Mouse (Mus musculus) forebrain, embryonic 10.5 days (tissue): ENCODE data around the gene Zbtb2. TPM values are rescaled to one million over a fixed set of nuclear protein-coding genes. Genes with fewer than 3 reads are reported as not detected.
"Not testable (repeated sequence)": the region's sequence is repeated elsewhere in the genome, so short reads cannot be mapped to it uniquely, and the experiment has no call there.

Experiments
- DNase-seq: peaks from one replicate; pipeline ENCODE4 v3.0.0-alpha.2; 2017; ENCODE audit warnings: low spot score; ENCODE audit errors: extremely low spot score
- H3K27ac ChIP-seq: fragments of 300-500 bp; sonication (generic); 2 replicates; pipeline ENCODE4 v1.5.1; 2016; ENCODE audit warnings: mild to moderate bottlenecking
- H3K27me3 ChIP-seq: fragments of 300-500 bp; sonication (generic); 2 replicates; pipeline ENCODE4 v1.6.1; 2016; ENCODE audit warnings: mild to moderate bottlenecking; ENCODE audit not compliant: poor library complexity, severe bottlenecking
- H3K36me3 ChIP-seq: fragments of 300-500 bp; sonication (generic); replicated peaks from 2 replicates; pipeline ENCODE4 v1.6.1; 2016; ENCODE audit warnings: mild to moderate bottlenecking, moderate library complexity
- H3K4me1 ChIP-seq: fragments of 300-500 bp; sonication (generic); 2 replicates; pipeline ENCODE4 v1.6.1; 2016
- H3K4me3 ChIP-seq: fragments of 300-500 bp; sonication (generic); 2 replicates; pipeline ENCODE4 v1.5.1; 2016; ENCODE audit warnings: mild to moderate bottlenecking, moderate library complexity
- H3K9me3 ChIP-seq: fragments of 300-500 bp; sonication (generic); 2 replicates; pipeline ENCODE4 v1.6.1; 2016; ENCODE audit warnings: mild to moderate bottlenecking, moderate library complexity
- WGBS: fragments of 180-500 bp; shearing (Covaris S2); methylation state at CpG from one replicate; pipeline ENCODE4 v1.1.7; 2016; 5-methylcytosine and 5-hydroxymethylcytosine counted together
- polyA plus RNA-seq: library from polyadenylated mRNA; unstranded; fragments of >200 nt; fragmentation: Nextera tagmentation; extraction: Ambion mirVana; gene quantifications from 2 replicates; pipeline ENCODE4 v1.2.1, GENCODE M21; 2016

Gene Zbtb2
- 19.7 and 21.6 TPM in 2 replicates for polyA plus RNA-seq

GRCm38 (mm10) chr10:4387701-4388383 lies at the start of gene Zbtb2:
Zbtb2 (minus strand) TSS chr10:4388108.
- Histone ChIP-seq H3K4me1 (peaks cover 48% of the 10 kb centered on the region), H3K27me3 (no peaks in the 10 kb centered on the region), H3K27ac (peak within 1 kb of the TSS; percentile 99), H3K4me3 (peak within 1 kb of the TSS; percentile 95), H3K9me3 (no peaks in the 10 kb centered on the region), H3K36me3 (peaks cover 13% of the 10 kb centered on the region)
- under 1% methylated on average over 78 of the region's 87 CpGs for WGBS
- peak; percentile 68 for DNase-seq

GRCm38 (mm10) chr10:4435416-4435815 lies 47.5 kb upstream of the Zbtb2 start:
- Histone ChIP-seq H3K27ac (no peak overlapping the region), H3K9me3 (no peaks in the 10 kb centered on the region), H3K27me3 (no peaks in the 10 kb centered on the region), H3K36me3 (peaks cover 56% of the 10 kb centered on the region), H3K4me1 (peaks cover 20% of the 10 kb centered on the region), H3K4me3 (no peak overlapping the region)
- no peak for DNase-seq
- 84% methylated on average over 3 of the region's 3 CpGs for WGBS

DNA sequence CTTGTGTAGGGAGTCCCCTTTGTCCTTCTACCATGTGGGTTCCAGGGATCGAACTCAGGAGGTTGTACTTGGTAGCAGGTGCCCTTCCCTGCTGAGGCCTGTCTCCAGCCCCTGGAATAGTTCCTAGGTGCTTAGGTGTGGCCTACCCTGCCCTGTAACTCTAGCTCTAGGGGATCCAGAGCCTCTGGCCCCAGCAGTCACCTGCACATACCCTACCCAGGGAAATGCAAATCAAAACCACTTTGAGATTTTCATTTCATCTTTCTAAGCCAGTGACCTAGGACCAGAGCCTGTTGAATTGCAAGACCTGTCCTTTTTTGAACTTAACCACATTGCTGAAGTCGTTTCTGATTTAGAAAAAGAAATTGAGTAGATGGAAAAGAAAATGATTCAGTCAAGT lies 46.0 kb upstream of the Zbtb2 start:
- not testable (repeated sequence) for H3K27me3 ChIP-seq, H3K27ac ChIP-seq, H3K9me3 ChIP-seq, DNase-seq
- Histone ChIP-seq H3K4me1 (peaks cover 20% of the 10 kb centered on the region), H3K4me3 (peak overlapping the region; percentile 68; the same call in 1 of the 2 replicates), H3K36me3 (peaks cover 41% of the 10 kb centered on the region)
- WGBS, result 93% methylated on average over 2 of the region's 2 CpGs

- Histone ChIP-seq H3K36me3 (peaks cover 40% of the 10 kb centered on the region), H3K27me3 (no peaks in the 10 kb centered on the region), H3K9me3 (no peaks in the 10 kb centered on the region), H3K27ac (peak overlapping the region; percentile 91), H3K4me3 (peak overlapping the region; percentile 68), H3K4me1 (peaks cover 20% of the 10 kb centered on the region)
- DNase-seq, result no peak
- 12% methylated on average over 19 of the region's 19 CpGs for WGBS
Observed at GRCm38 (mm10) chr10:4432996-4433755, 45.3 kb upstream of the Zbtb2 start.

DNA sequence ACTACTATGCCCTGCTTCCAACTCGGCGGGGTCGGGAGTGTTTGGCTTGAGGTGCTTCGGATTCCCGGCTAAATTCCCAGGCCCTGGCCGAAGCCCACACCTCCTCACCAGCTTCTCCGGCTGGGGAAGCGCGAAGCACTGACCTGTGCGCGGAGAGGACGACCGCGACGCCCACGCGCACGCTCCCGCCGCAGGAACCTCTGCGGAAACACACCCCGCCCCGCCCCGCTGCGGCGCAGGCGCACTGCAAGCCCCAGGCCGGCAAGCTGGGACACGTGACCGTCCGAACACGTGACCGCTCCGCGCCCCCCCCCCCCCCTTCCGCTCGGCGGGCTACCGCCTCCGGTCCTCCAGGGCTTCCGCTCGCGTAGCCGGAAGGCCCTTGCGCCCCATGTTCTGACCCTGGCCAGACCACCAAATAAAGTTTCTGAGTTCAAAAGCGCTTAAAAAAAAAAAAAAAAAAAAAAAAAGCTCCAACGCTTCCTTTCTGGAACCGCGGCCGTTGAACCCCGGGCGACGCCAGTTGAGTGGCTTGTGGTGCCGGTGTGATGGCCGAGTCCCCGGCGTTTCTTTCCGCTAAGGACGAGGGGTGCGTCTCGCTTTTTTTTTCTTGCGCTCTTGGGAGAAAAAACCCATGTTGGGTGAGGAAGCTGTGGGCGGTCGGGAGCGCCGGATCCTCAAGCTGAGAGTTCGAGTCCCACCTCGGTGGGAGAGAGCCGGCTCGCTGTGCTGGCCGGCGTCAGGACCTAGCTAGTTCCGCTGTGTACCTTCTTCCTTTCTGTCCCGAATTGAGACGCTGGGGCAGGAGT lies 44.4 kb upstream of the Zbtb2 start, which contains the start of the genes Rmnd1 and Armt1:
Rmnd1 (minus strand) TSS at position 266 of the 809 bp plus-strand sequence.
Armt1 (plus strand) TSS at position 345 of the 809 bp plus-strand sequence.
- peaks cover 37% of the 10 kb centered on the region for H3K36me3 ChIP-seq
- no peaks in the 10 kb centered on the region for H3K27me3 ChIP-seq
- peak within 1 kb of the TSS; percentile 91 for H3K27ac ChIP-seq
- WGBS, result under 1% methylated on average over 75 of the region's 75 CpGs
- peak within 1 kb of the TSS; percentile 68 for H3K4me3 ChIP-seq
- peaks cover 20% of the 10 kb centered on the region for H3K4me1 ChIP-seq
- DNase-seq, result peak; percentile 93
- no peaks in the 10 kb centered on the region for H3K9me3 ChIP-seq

GRCm38 (mm10) chr10:4431746-4432122 lies 43.8 kb upstream of the Zbtb2 start:
- DNase-seq, result no peak
- Histone ChIP-seq H3K36me3 (peaks cover 36% of the 10 kb centered on the region), H3K4me1 (peaks cover 20% of the 10 kb centered on the region), H3K27ac (peak overlapping the region; percentile 86), H3K27me3 (no peaks in the 10 kb centered on the region), H3K9me3 (no peaks in the 10 kb centered on the region), H3K4me3 (peak overlapping the region; percentile 68)
- 13% methylated on average over 5 of the region's 5 CpGs for WGBS

GRCm38 (mm10) chr10:4430826-4431225 lies 42.9 kb upstream of the Zbtb2 start:
- H3K4me3 ChIP-seq, result peak overlapping the region; percentile 68
- no peak overlapping the region for H3K27ac ChIP-seq
- 95% methylated on average over 3 of the region's 3 CpGs for WGBS
- H3K9me3 ChIP-seq, result no peaks in the 10 kb centered on the region
- no peaks in the 10 kb centered on the region for H3K27me3 ChIP-seq
- DNase-seq, result no peak
- peaks cover 20% of the 10 kb centered on the region for H3K4me1 ChIP-seq
- peaks cover 36% of the 10 kb centered on the region for H3K36me3 ChIP-seq

GRCm38 (mm10) chr10:4430399-4430798 lies 42.5 kb upstream of the Zbtb2 start:
- Histone ChIP-seq H3K4me1 (peaks cover 20% of the 10 kb centered on the region), H3K36me3 (peaks cover 36% of the 10 kb centered on the region), H3K27me3 (no peaks in the 10 kb centered on the region), H3K4me3 (no peak overlapping the region), H3K27ac (no peak overlapping the region), H3K9me3 (no peaks in the 10 kb centered on the region)
- 91% methylated on average over 8 of the region's 8 CpGs for WGBS
- no peak for DNase-seq

DNA sequence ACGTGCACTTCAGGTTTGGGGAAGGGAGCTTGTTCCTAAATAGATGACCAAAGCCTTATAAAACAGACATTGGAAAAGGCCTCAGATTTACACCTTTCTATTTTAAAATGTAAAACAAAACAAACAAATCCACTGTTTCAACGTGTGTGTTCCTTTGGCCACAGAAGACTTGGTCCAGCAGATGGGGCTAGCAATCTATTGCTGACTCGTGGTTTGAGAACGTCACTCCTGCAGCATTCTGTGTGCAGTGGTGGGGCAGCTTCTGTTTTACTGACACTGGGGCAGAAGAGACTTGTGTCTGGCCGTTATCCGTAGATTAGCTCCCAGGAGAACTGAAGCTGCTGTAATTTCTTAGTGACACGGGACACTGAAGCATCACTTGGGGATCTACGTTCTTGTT lies 37.3 kb upstream of the Zbtb2 start:
- Histone ChIP-seq H3K4me1 (no peaks in the 10 kb centered on the region), H3K27me3 (no peaks in the 10 kb centered on the region), H3K36me3 (peaks cover 78% of the 10 kb centered on the region), H3K4me3 (no peak overlapping the region), H3K27ac (no peak overlapping the region), H3K9me3 (no peaks in the 10 kb centered on the region)
- no peak for DNase-seq
- WGBS, result 87% methylated on average over 8 of the region's 8 CpGs

- 96% methylated on average over 1 of the region's 1 CpGs for WGBS
- no peak for DNase-seq
- Histone ChIP-seq H3K27ac (no peak overlapping the region), H3K9me3 (no peaks in the 10 kb centered on the region), H3K4me1 (no peaks in the 10 kb centered on the region), H3K27me3 (no peaks in the 10 kb centered on the region), H3K36me3 (peaks cover 90% of the 10 kb centered on the region), H3K4me3 (no peak overlapping the region)
Observed at GRCm38 (mm10) chr10:4407191-4407590, 19.3 kb upstream of the Zbtb2 start.

GRCm38 (mm10) chr10:4405511-4405910 lies 17.6 kb upstream of the Zbtb2 start:
- Histone ChIP-seq H3K9me3 (no peaks in the 10 kb centered on the region), H3K4me3 (no peak overlapping the region), H3K27ac (no peak overlapping the region), H3K27me3 (no peaks in the 10 kb centered on the region), H3K36me3 (peaks cover 86% of the 10 kb centered on the region), H3K4me1 (no peaks in the 10 kb centered on the region)
- 93% methylated on average over 5 of the region's 5 CpGs for WGBS
- no peak for DNase-seq

DNA sequence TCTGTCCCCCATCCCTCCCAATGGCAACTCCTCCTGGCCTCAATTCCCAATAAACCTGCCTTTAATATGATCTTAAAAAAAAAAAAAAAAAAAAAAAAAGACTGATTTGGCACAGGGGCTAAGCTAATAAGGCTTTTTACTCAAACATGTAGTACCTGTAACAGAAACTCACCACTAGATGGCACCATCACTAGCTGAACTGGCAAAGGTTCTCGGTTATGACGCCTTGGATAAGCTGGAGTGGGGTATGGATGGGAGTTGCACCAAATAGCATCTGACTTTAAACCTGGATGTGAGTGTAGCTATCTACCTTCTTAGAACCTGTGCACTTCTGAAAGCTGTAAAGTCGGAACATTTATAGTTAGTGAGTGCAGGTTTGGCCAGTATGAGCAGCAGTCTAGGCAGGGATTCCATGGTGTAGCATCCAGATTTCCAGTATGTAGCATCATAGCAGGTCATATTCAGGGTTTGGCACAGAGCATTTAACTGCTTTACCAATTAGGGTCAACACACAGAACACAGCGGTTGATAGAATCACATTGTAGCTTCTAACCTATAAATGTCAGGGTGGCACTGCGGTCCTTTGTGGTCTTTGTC lies 17.1 kb upstream of the Zbtb2 start:
- no peaks in the 10 kb centered on the region for H3K27me3 ChIP-seq
- no peaks in the 10 kb centered on the region for H3K9me3 ChIP-seq
- no peak overlapping the region for H3K27ac ChIP-seq
- H3K4me1 ChIP-seq, result no peaks in the 10 kb centered on the region
- 62% methylated on average over 5 of the region's 5 CpGs for WGBS
- peaks cover 85% of the 10 kb centered on the region for H3K36me3 ChIP-seq
- peak; percentile 29 for DNase-seq
- no peak overlapping the region for H3K4me3 ChIP-seq
